Mouse (Mus musculus) stomach, embryonic 15.5 days (tissue): ENCODE measurements around the gene Nedd1. TPM values are rescaled to one million over a fixed set of nuclear protein-coding genes. Genes with fewer than 3 reads are reported as not detected.

Experiments
- ATAC-seq: fragments of 200-750 bp; cut with Nextera tagmentation; 2 replicates; pipeline ENCODE4 v1.8.0; 2017; ENCODE audit warnings: low read depth, moderate number of reproducible peaks, moderate TSS enrichment; ENCODE audit not compliant: insufficient read depth, low FRiP score
- H3K27ac ChIP-seq: fragments of 300-500 bp; sonication (generic); 2 replicates; pipeline ENCODE4 v1.5.1; 2015; ENCODE audit warnings: mild to moderate bottlenecking, inconsistent platforms
- H3K27me3 ChIP-seq: fragments of 300-500 bp; sonication (generic); replicated peaks from 2 replicates; pipeline ENCODE4 v1.6.1; 2015; ENCODE audit warnings: inconsistent platforms
- H3K36me3 ChIP-seq: fragments of 300-500 bp; sonication (generic); 2 replicates; pipeline ENCODE4 v1.6.1; 2015; ENCODE audit warnings: inconsistent platforms
- H3K4me1 ChIP-seq: fragments of 300-500 bp; sonication (generic); 2 replicates; pipeline ENCODE4 v1.6.1; 2015; ENCODE audit warnings: inconsistent platforms
- H3K4me2 ChIP-seq: fragments of 300-500 bp; sonication (generic); 2 replicates; pipeline ENCODE4 v1.6.1; 2015; ENCODE audit warnings: mild to moderate bottlenecking, inconsistent platforms
- H3K4me3 ChIP-seq: fragments of 300-500 bp; sonication (generic); replicated peaks from 2 replicates; pipeline ENCODE4 v1.5.1; 2015; ENCODE audit warnings: inconsistent platforms
- H3K9ac ChIP-seq: fragments of 300-500 bp; sonication (generic); 2 replicates; pipeline ENCODE4 v1.6.1; 2015; ENCODE audit warnings: inconsistent platforms
- H3K9me3 ChIP-seq: fragments of 300-500 bp; sonication (generic); 2 replicates; pipeline ENCODE4 v1.6.1; 2016; ENCODE audit warnings: inconsistent platforms
- WGBS: fragments of 180-500 bp; shearing (Covaris S2); methylation state at CpG from one replicate; pipeline ENCODE4 v1.1.7; 2015; 5-methylcytosine and 5-hydroxymethylcytosine counted together
- polyA plus RNA-seq: library from polyadenylated mRNA; unstranded; fragments of >200 nt; fragmentation: Nextera tagmentation; extraction: Ambion mirVana; gene quantifications from 2 replicates; pipeline ENCODE4 v1.2.1, GENCODE M21; 2015

Gene Nedd1
- polyA plus RNA-seq, 1 experiment from 2014 or later, result 35.5 TPM

- no peak overlapping the region for H3K4me2 ChIP-seq
- no peaks in the 10 kb centered on the region for H3K27me3 ChIP-seq
- H3K36me3 ChIP-seq, result no peaks in the 10 kb centered on the region
- no peaks in the 10 kb centered on the region for H3K4me1 ChIP-seq
- H3K9ac ChIP-seq, result no peak overlapping the region
- 72% methylated on average over 8 of the region's 8 CpGs for WGBS
- H3K27ac ChIP-seq, result no peak overlapping the region
- no peak for ATAC-seq
- no peak overlapping the region for H3K4me3 ChIP-seq
- no peaks in the 10 kb centered on the region for H3K9me3 ChIP-seq
These were observed 73.1 kb downstream of the Nedd1 start for GRCm38 (mm10) chr10:92649096-92649495.

GRCm38 (mm10) chr10:92647691-92648090, 74.5 kb downstream of the Nedd1 start:
- H3K27ac ChIP-seq, result no peak overlapping the region
- H3K9ac ChIP-seq, result no peak overlapping the region
- 84% methylated on average over 2 of the region's 2 CpGs for WGBS
- no peak for ATAC-seq
- H3K4me3 ChIP-seq, result no peak overlapping the region
- H3K36me3 ChIP-seq, result no peaks in the 10 kb centered on the region
- no peaks in the 10 kb centered on the region for H3K4me1 ChIP-seq
- no peaks in the 10 kb centered on the region for H3K9me3 ChIP-seq
- H3K4me2 ChIP-seq, result no peak overlapping the region
- H3K27me3 ChIP-seq, result no peaks in the 10 kb centered on the region

GRCm38 (mm10) chr10:92643995-92644394, 78.2 kb downstream of the Nedd1 start:
- no peaks in the 10 kb centered on the region for H3K27me3 ChIP-seq
- ATAC-seq, result no peak
- no peaks in the 10 kb centered on the region for H3K36me3 ChIP-seq
- no peak overlapping the region for H3K9ac ChIP-seq
- no peaks in the 10 kb centered on the region for H3K4me1 ChIP-seq
- no peak overlapping the region for H3K27ac ChIP-seq
- H3K9me3 ChIP-seq, result no peaks in the 10 kb centered on the region
- H3K4me2 ChIP-seq, result no peak overlapping the region
- no peak overlapping the region for H3K4me3 ChIP-seq
- WGBS, result 66% methylated on average over 8 of the region's 8 CpGs

- Histone ChIP-seq H3K36me3 (no peaks in the 10 kb centered on the region), H3K9ac (no peak overlapping the region), H3K4me3 (no peak overlapping the region), H3K9me3 (no peaks in the 10 kb centered on the region), H3K4me1 (no peaks in the 10 kb centered on the region), H3K4me2 (no peak overlapping the region), H3K27ac (no peak overlapping the region), H3K27me3 (no peaks in the 10 kb centered on the region)
- no peak for ATAC-seq
These were observed 81.2 kb downstream of the Nedd1 start for GRCm38 (mm10) chr10:92641032-92641431.
